Mouse (Mus musculus) neural tube, embryonic 15.5 days (tissue): ENCODE data around the gene Med17. TPM values are rescaled to one million over a fixed set of nuclear protein-coding genes. Genes with fewer than 3 reads are reported as not detected.

Experiments
- ATAC-seq: fragments of 200-750 bp; cut with Nextera tagmentation; 2 replicates; pipeline ENCODE4 v1.8.0; 2017; ENCODE audit warnings: mild to moderate bottlenecking, moderate TSS enrichment, moderate library complexity; ENCODE audit not compliant: low FRiP score
- H3K27ac ChIP-seq: fragments of 300-500 bp; sonication (generic); replicated peaks from 2 replicates; pipeline ENCODE4 v1.5.1; 2015; ENCODE audit warnings: mild to moderate bottlenecking, inconsistent platforms
- H3K27me3 ChIP-seq: fragments of 300-500 bp; sonication (generic); replicated peaks from 2 replicates; pipeline ENCODE4 v1.6.1; 2015; ENCODE audit warnings: inconsistent platforms
- H3K36me3 ChIP-seq: fragments of 300-500 bp; sonication (generic); 2 replicates; pipeline ENCODE4 v1.6.1; 2015; ENCODE audit warnings: inconsistent platforms
- H3K4me1 ChIP-seq: fragments of 300-500 bp; sonication (generic); 2 replicates; pipeline ENCODE4 v1.6.1; 2015; ENCODE audit warnings: inconsistent platforms
- H3K4me2 ChIP-seq: fragments of 300-500 bp; sonication (generic); 2 replicates; pipeline ENCODE4 v1.6.1; 2015; ENCODE audit warnings: inconsistent platforms, mild to moderate bottlenecking, moderate library complexity
- H3K4me3 ChIP-seq: fragments of 300-500 bp; sonication (generic); replicated peaks from 2 replicates; pipeline ENCODE4 v1.5.1; 2015; ENCODE audit warnings: mild to moderate bottlenecking, inconsistent platforms
- H3K9ac ChIP-seq: fragments of 300-500 bp; sonication (generic); replicated peaks from 2 replicates; pipeline ENCODE4 v1.6.1; 2015; ENCODE audit warnings: mild to moderate bottlenecking, inconsistent platforms
- H3K9me3 ChIP-seq: fragments of 300-500 bp; sonication (generic); replicated peaks from 2 replicates; pipeline ENCODE4 v1.6.1; 2016; ENCODE audit warnings: inconsistent platforms
- WGBS: fragments of 180-500 bp; shearing (Covaris S2); methylation state at CpG from one replicate; pipeline ENCODE4 v1.1.7; 2015; ENCODE audit warnings: mixed read lengths; 5-methylcytosine and 5-hydroxymethylcytosine counted together
- polyA plus RNA-seq: library from polyadenylated mRNA; unstranded; fragments of >200 nt; fragmentation: Nextera tagmentation; extraction: Ambion mirVana; gene quantifications from 2 replicates; pipeline ENCODE4 v1.2.1, GENCODE M21; 2015

Med17 gene
- polyA plus RNA-seq, 1 experiment from 2014 or later, result 27.9 TPM

DNA sequence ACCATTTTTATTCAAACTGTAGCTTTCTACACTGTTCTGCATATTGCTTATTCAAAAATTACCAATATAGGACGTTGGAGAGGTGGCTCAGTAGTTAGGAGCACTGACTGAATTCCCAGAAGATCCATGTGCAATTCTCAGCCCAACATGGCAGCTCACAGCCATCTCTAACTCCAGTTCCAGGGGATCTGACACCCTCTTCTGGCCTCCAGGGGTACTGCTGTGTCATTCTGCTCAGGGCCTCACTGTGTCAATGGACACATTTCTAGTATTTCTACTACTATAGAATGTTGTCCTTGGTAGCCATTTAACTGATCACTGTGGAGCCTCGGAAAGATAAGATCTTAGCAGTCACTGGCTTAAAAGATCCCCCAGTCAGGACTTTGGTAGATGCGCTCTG lies 5.7 kb upstream of the Med17 start:
- no peak overlapping the region for H3K4me2 ChIP-seq
- ATAC-seq, result no peak
- H3K36me3 ChIP-seq, result peaks cover 29% of the 10 kb centered on the region
- no peaks in the 10 kb centered on the region for H3K27me3 ChIP-seq
- 80% methylated on average over 3 of the region's 3 CpGs for WGBS
- H3K27ac ChIP-seq, result no peak overlapping the region
- H3K9me3 ChIP-seq, result no peaks in the 10 kb centered on the region
- H3K4me3 ChIP-seq, result no peak overlapping the region
- H3K9ac ChIP-seq, result no peak overlapping the region
- peaks cover 10% of the 10 kb centered on the region for H3K4me1 ChIP-seq

- ATAC-seq, result peak; percentile 8; the same call in 1 of the 2 replicates
- Histone ChIP-seq H3K9me3 (no peaks in the 10 kb centered on the region), H3K4me3 (peak overlapping the region; percentile 99), H3K36me3 (peaks cover 27% of the 10 kb centered on the region), H3K27me3 (no peaks in the 10 kb centered on the region), H3K9ac (peak overlapping the region; percentile 44), H3K4me1 (peaks cover 30% of the 10 kb centered on the region), H3K27ac (peak overlapping the region; percentile 60), H3K4me2 (peak overlapping the region; percentile 63)
- 46% methylated on average over 5 of the region's 5 CpGs for WGBS
Observed at GRCm38 (mm10) chr9:15280491-15280879, 754 bp upstream of the Med17 start.

- H3K9ac ChIP-seq, result peak overlapping the region; percentile 99
- peak overlapping the region; percentile 91 for H3K27ac ChIP-seq
- 9% methylated on average over 19 of the region's 19 CpGs for WGBS
- H3K27me3 ChIP-seq, result no peaks in the 10 kb centered on the region
- H3K4me2 ChIP-seq, result peak overlapping the region; percentile 63
- peaks cover 30% of the 10 kb centered on the region for H3K4me1 ChIP-seq
- peak overlapping the region; percentile 99 for H3K4me3 ChIP-seq
- H3K36me3 ChIP-seq, result peaks cover 35% of the 10 kb centered on the region
- no peaks in the 10 kb centered on the region for H3K9me3 ChIP-seq
- ATAC-seq, result no peak; the same call in 1 of the 2 replicates
Observed at GRCm38 (mm10) chr9:15279139-15279648, 537 bp downstream of the Med17 start.

GRCm38 (mm10) chr9:15278343-15278742 lies 1.4 kb downstream of the Med17 start:
- Histone ChIP-seq H3K4me3 (no peak overlapping the region), H3K9me3 (no peaks in the 10 kb centered on the region), H3K4me2 (peak overlapping the region; percentile 63; the same call in 1 of the 2 replicates), H3K9ac (no peak overlapping the region), H3K27ac (no peak overlapping the region), H3K36me3 (peaks cover 36% of the 10 kb centered on the region), H3K4me1 (peaks cover 30% of the 10 kb centered on the region), H3K27me3 (no peaks in the 10 kb centered on the region)
- no peak for ATAC-seq
- WGBS, result 95% methylated on average over 3 of the region's 3 CpGs

- H3K4me3 ChIP-seq, result no peak overlapping the region
- no peaks in the 10 kb centered on the region for H3K9me3 ChIP-seq
- H3K36me3 ChIP-seq, result peaks cover 51% of the 10 kb centered on the region
- ATAC-seq, result no peak
- 95% methylated on average over 4 of the region's 4 CpGs for WGBS
- no peak overlapping the region for H3K4me2 ChIP-seq
- H3K27me3 ChIP-seq, result no peaks in the 10 kb centered on the region
- peaks cover 30% of the 10 kb centered on the region for H3K4me1 ChIP-seq
- H3K27ac ChIP-seq, result no peak overlapping the region
- H3K9ac ChIP-seq, result no peak overlapping the region
Observed at GRCm38 (mm10) chr9:15276855-15277254, 2.9 kb downstream of the Med17 start.

GRCm38 (mm10) chr9:15273981-15274380 lies 5.8 kb downstream of the Med17 start:
- peaks cover 79% of the 10 kb centered on the region for H3K36me3 ChIP-seq
- H3K9me3 ChIP-seq, result no peaks in the 10 kb centered on the region
- no peak for ATAC-seq
- H3K4me3 ChIP-seq, result no peak overlapping the region
- no peaks in the 10 kb centered on the region for H3K27me3 ChIP-seq
- WGBS, result 97% methylated on average over 2 of the region's 2 CpGs
- H3K27ac ChIP-seq, result no peak overlapping the region
- H3K4me1 ChIP-seq, result peaks cover 14% of the 10 kb centered on the region
- H3K4me2 ChIP-seq, result no peak overlapping the region
- H3K9ac ChIP-seq, result no peak overlapping the region

DNA sequence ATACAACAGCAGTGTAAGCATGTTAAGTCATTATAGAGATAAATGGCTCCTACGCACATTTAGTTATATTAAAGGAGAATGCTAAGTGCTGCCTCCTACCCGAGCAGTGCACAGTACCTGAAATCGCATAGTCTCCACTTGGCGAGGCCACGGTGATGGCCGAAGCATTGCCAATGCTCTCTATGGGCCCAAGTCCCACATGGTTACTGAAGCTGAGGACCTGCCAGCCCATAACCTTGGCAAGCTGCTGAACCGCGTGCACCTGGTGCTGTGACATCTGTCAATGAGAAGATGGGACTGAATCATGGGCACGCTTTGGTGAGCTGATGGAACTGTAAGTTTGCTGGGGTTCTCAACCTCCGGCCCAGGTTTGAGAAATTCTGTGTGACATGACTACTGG lies 16.2 kb downstream of the Med17 start:
- Histone ChIP-seq H3K9me3 (no peaks in the 10 kb centered on the region), H3K36me3 (peaks cover 75% of the 10 kb centered on the region), H3K4me1 (no peaks in the 10 kb centered on the region), H3K9ac (no peak overlapping the region), H3K4me3 (no peak overlapping the region), H3K4me2 (no peak overlapping the region), H3K27me3 (no peaks in the 10 kb centered on the region), H3K27ac (no peak overlapping the region)
- no peak for ATAC-seq
- WGBS, result 95% methylated on average over 10 of the region's 10 CpGs

- 94% methylated on average over 8 of the region's 8 CpGs for WGBS
- H3K27me3 ChIP-seq, result no peaks in the 10 kb centered on the region
- no peak overlapping the region for H3K27ac ChIP-seq
- no peaks in the 10 kb centered on the region for H3K4me1 ChIP-seq
- no peak overlapping the region for H3K4me2 ChIP-seq
- no peaks in the 10 kb centered on the region for H3K9me3 ChIP-seq
- no peak for ATAC-seq
- H3K36me3 ChIP-seq, result peaks cover 61% of the 10 kb centered on the region
- H3K9ac ChIP-seq, result no peak overlapping the region
- H3K4me3 ChIP-seq, result no peak overlapping the region
Observed at GRCm38 (mm10) chr9:15261980-15262379, 17.8 kb downstream of the Med17 start.

DNA sequence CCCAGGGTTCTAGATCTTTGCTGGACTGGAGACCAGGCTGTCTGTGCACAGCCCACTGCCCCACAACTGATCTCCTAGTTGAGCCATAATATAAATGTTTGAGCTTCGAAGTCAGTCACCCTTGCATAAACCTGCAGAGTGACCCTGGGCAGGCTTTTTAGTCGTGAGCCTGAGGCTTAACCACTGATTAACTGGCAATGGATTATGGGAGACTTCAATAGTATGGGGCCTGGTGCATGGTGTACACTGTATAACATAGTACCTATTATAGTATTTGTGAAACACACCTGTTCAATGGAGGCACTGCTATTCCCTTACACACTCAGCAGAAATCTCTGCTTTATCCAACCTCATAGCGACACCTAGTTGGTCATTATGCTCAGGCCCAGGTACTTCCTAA lies 23.5 kb downstream of the Med17 start:
- no peaks in the 10 kb centered on the region for H3K27me3 ChIP-seq
- 87% methylated on average over 3 of the region's 3 CpGs for WGBS
- no peak; the same call in 1 of the 2 replicates for ATAC-seq

DNA sequence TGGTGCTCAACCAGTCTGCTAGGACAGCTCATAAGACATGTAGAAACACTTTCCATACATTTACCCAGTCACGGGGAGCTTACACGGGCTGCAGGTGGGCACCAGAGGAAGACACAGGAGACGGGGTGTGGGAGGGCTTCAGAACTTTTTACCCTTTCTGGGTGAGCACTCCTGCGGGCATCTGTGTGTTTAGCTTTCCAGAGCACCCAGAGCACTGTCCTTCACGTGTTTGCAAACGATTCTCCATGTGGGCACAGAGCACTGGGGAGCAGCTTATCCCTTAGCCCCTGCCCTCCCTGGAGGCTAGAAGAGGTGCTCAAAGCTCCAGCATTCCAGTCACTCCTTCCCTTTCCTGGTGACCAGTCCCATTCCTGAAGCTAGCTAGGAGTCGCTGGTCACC lies 25.2 kb downstream of the Med17 start:
- WGBS, result 84% methylated on average over 7 of the region's 7 CpGs
- no peak for ATAC-seq
- Histone ChIP-seq H3K9me3 (no peaks in the 10 kb centered on the region), H3K27me3 (no peaks in the 10 kb centered on the region), H3K4me1 (no peaks in the 10 kb centered on the region), H3K27ac (no peak overlapping the region), H3K9ac (no peak overlapping the region), H3K4me2 (no peak overlapping the region), H3K36me3 (no peaks in the 10 kb centered on the region), H3K4me3 (no peak overlapping the region)

More for the DNA sequence above, 23.5 kb downstream of the Med17 start:
- Histone ChIP-seq H3K4me2 (no peak overlapping the region), H3K4me3 (no peak overlapping the region), H3K9ac (no peak overlapping the region), H3K27ac (no peak overlapping the region), H3K9me3 (no peaks in the 10 kb centered on the region), H3K4me1 (no peaks in the 10 kb centered on the region), H3K36me3 (peaks cover 11% of the 10 kb centered on the region)

GRCm38 (mm10) chr9:15252196-15252595 lies 27.5 kb downstream of the Med17 start:
- H3K27ac ChIP-seq, result no peak overlapping the region

GRCm38 (mm10) chr9:15250376-15250775 lies 29.4 kb downstream of the Med17 start:
- no peaks in the 10 kb centered on the region for H3K27me3 ChIP-seq
- no peaks in the 10 kb centered on the region for H3K4me1 ChIP-seq
- no peak overlapping the region for H3K9ac ChIP-seq
- H3K36me3 ChIP-seq, result no peaks in the 10 kb centered on the region; the same call in 1 of the 2 replicates
- H3K4me3 ChIP-seq, result no peak overlapping the region
- H3K9me3 ChIP-seq, result no peaks in the 10 kb centered on the region
- no peak overlapping the region for H3K4me2 ChIP-seq
- no peak for ATAC-seq
- H3K27ac ChIP-seq, result no peak overlapping the region
- 76% methylated on average over 7 of the region's 7 CpGs for WGBS

More at GRCm38 (mm10) chr9:15252196-15252595, 27.5 kb downstream of the Med17 start:
- Histone ChIP-seq H3K9ac (no peak overlapping the region), H3K4me2 (no peak overlapping the region), H3K9me3 (no peaks in the 10 kb centered on the region), H3K4me3 (no peak overlapping the region), H3K36me3 (no peaks in the 10 kb centered on the region; the same call in 1 of the 2 replicates), H3K27me3 (no peaks in the 10 kb centered on the region), H3K4me1 (no peaks in the 10 kb centered on the region)
- no peak for ATAC-seq
- WGBS, result 80% methylated on average over 7 of the region's 7 CpGs
